Mouse (Mus musculus) cerebellum, adult 2 months (tissue): Measurements from ENCODE around the gene Fhad1.

ENCODE experiments used
- CTCF ChIP-seq: fragments of 200-500 bp; IDR thresholded peaks from 2 replicates; pipeline ENCODE4 v1.5.1; 2011; ENCODE audit warnings: low read depth, mild to moderate bottlenecking, control low read depth, low read length, moderate library complexity, borderline replicate concordance; ENCODE audit not compliant: insufficient read depth
- POLR2A ChIP-seq: fragments of 200-500 bp; IDR thresholded peaks from 2 replicates; pipeline ENCODE4 v1.6.1; 2011; ENCODE audit warnings: low read length, control low read depth, borderline replicate concordance; ENCODE audit not compliant: insufficient read depth

DNA sequence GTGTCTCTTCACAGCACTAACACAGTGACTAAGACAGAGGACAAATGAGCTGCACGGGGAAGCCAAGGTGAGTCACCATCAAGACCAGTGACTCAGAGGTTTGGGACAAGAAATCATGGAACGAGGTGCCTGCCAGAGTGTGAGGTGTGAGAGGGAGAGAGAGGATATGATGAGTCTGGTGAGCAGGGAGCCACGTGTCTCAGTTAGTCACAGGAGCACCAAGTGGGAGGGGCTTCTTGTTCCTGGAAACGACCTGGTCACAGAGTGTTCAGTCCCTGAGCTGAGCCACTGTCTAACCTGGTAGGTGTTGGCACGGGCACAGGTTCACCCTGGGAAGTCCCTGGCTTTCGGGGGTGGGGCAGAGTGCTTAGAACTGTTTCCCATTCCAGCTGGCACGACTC lies 86.0 kb downstream of the Fhad1 start:
- no peak for TF ChIP-seq CTCF
- TF ChIP-seq POLR2A, result no peak
